ENCODE assay signal across 19 mouse cellular contexts in the genomic region with DNA sequence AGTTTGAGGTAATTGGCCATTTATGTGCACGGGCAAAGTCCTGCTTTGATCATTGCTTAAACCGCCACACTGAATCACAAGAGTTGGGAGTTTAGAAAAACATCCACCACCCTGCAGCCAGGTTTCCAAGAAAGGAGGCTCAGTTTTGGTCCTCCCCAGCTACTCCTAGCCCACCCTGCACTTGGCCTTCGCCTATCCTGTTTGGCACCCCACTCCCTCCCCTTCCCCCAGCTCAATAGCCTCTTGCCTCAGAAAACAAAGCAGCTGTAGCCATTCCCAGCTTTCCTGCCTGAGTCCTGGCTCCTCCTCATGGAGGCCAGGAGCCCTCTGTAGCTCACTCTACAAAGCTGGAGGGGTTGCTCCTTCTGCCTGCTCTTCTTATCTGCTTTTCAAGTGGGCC. TPM values are rescaled to one million over a fixed set of nuclear protein-coding genes. Genes with fewer than 3 reads are reported as not detected.
A peak's percentile ranks its signal among the peaks of the same experiment; 100 is the strongest.
DNase-seq lines count a peak whose midpoint lies in the region; ATAC-seq and TF ChIP-seq lines count a peak whose summit lies in the region.
"Had no signal": no experiment of that assay in that cellular context is flagged by ENCODE, and none has a peak within 500 bp of the region (broad histone marks: within the 10 kb centered on the region; RNA-seq: fewer than 3 reads in every experiment).

No protein-coding gene starts in this region.

- ATAC-seq in forebrain, embryonic 15.5 days (replicated peaks), result peak; percentile 48; the same call in 1 of the 2 replicates
- no peak for ATAC-seq in forebrain, embryonic 12.5 days (ENCODE audit: low FRiP score)
- ATAC-seq: activated CD4-positive, CD25-positive, alpha-beta regulatory T cell, adult 4 months; inflammation-experienced regulatory T-cells, adult 6 months; intestine, postnatal 0 days; Patski had no signal

- no peak overlapping the region; the same call in 1 of the 2 replicates for H3K27ac ChIP-seq in forebrain, embryonic 15.5 days (replicated peaks)
- H3K27ac ChIP-seq in forebrain, embryonic 12.5 days, result no peak overlapping the region
- H3K27ac ChIP-seq in layer of hippocampus, adult 2 months, result peak overlapping the region; percentile 79; the same call in 1 of the 2 replicates
- H3K27ac ChIP-seq: heart, embryonic 15.5 days; hindbrain, embryonic 15.5 days had no signal

- WGBS in forebrain, embryonic 15.5 days, result 43% methylated on average over 3 of the region's 3 CpGs
- 49% methylated on average over 3 of the region's 3 CpGs for WGBS in forebrain, embryonic 12.5 days

- H3K9me3 ChIP-seq in forebrain, embryonic 15.5 days, result no peaks in the 10 kb centered on the region
- H3K9me3 ChIP-seq in forebrain, embryonic 12.5 days, result no peaks in the 10 kb centered on the region
- H3K9me3 ChIP-seq: heart, embryonic 15.5 days; hindbrain, embryonic 15.5 days had no signal

- no peak for DNase-seq in layer of hippocampus, adult 2 months (ENCODE audit: low spot score in 2 of 2)
- DNase-seq in layer of hippocampus, adult 8-10 months (ENCODE audit: low spot score in 2 of 2), result no peak
- DNase-seq in right cerebral cortex, postnatal 4 days, result peak; percentile 12
- DNase-seq in right cerebral cortex, adult 2 months (ENCODE audit: low spot score in 2 of 2), result no peak
- DNase-seq in thymus, postnatal 10 days (ENCODE audit: low spot score in 2 of 2), result no peak
- DNase-seq: adrenal gland, postnatal 14 days; cerebellum, adult 18-20 months; cerebellum, adult 9-11 months; cerebellum, postnatal 36 days; gastrocnemius, postnatal 14 days; heart, postnatal 36 days had no signal

- H3K27me3 ChIP-seq in forebrain, embryonic 15.5 days, result no peaks in the 10 kb centered on the region
- no peaks in the 10 kb centered on the region for H3K27me3 ChIP-seq in forebrain, embryonic 12.5 days
- H3K27me3 ChIP-seq: heart, embryonic 15.5 days; hindbrain, embryonic 15.5 days; Patski had no signal

- H3K4me3 ChIP-seq in forebrain, embryonic 15.5 days, result no peak overlapping the region
- no peak overlapping the region for H3K4me3 ChIP-seq in forebrain, embryonic 12.5 days (replicated peaks)
- no peak overlapping the region for H3K4me3 ChIP-seq in layer of hippocampus, adult 2 months
- H3K4me3 ChIP-seq: heart, embryonic 15.5 days; hindbrain, embryonic 15.5 days had no signal

- H3K4me2 ChIP-seq in forebrain, embryonic 15.5 days (replicated peaks), result no peak overlapping the region
- no peak overlapping the region for H3K4me2 ChIP-seq in forebrain, embryonic 12.5 days
- H3K4me2 ChIP-seq: heart, embryonic 15.5 days; hindbrain, embryonic 15.5 days had no signal

- H3K9ac ChIP-seq in forebrain, embryonic 15.5 days (replicated peaks), result no peak overlapping the region
- H3K9ac ChIP-seq in forebrain, embryonic 12.5 days, result no peak overlapping the region
- H3K9ac ChIP-seq: heart, embryonic 15.5 days; hindbrain, embryonic 15.5 days had no signal

- TF ChIP-seq CTCF in layer of hippocampus, adult 2 months (conservative IDR thresholded peaks at IDR 0.05), result no peak

- H3K4me1 ChIP-seq in forebrain, embryonic 15.5 days, result 0 out of 2 replicates have a peak, but pooled peaks cover 3% of the 10 kb centered on the region
- peaks cover 2% of the 10 kb centered on the region; the same call in 1 of the 2 replicates for H3K4me1 ChIP-seq in forebrain, embryonic 12.5 days
- H3K4me1 ChIP-seq: heart, embryonic 15.5 days; hindbrain, embryonic 15.5 days had no signal

- no peaks in the 10 kb centered on the region for H3K36me3 ChIP-seq in forebrain, embryonic 15.5 days
- no peaks in the 10 kb centered on the region for H3K36me3 ChIP-seq in forebrain, embryonic 12.5 days (replicated peaks)
- H3K36me3 ChIP-seq: heart, embryonic 15.5 days; hindbrain, embryonic 15.5 days had no signal

RNA-seq across cellular contexts. Expression of gene Fam136a, which starts 37.1 kb away (rescaled TPM):
- polyA plus RNA-seq in forebrain, embryonic 15.5 days (2015; fragmentation: Nextera tagmentation; extraction: Ambion mirVana), result 119 and 123 TPM in 2 replicates
- polyA plus RNA-seq in forebrain, embryonic 12.5 days (2016; fragmentation: Nextera tagmentation; extraction: Ambion mirVana), result 118 and 131 TPM in 2 replicates
- 10 to 100 TPM; 27.0 to 30.0 TPM for total RNA-seq in layer of hippocampus, adult 2 months (2021)
- total RNA-seq in layer of hippocampus, adult 8-10 months (2022), result 10 to 100 TPM; 24.4 to 27.8 (median 27.3) TPM

RNA-seq across cellular contexts. Expression of gene Snrpg, which starts 42.7 kb away (rescaled TPM):
- 510 and 573 TPM in 2 replicates for polyA plus RNA-seq in forebrain, embryonic 15.5 days (2015; fragmentation: Nextera tagmentation; extraction: Ambion mirVana)
- 641 and 720 TPM in 2 replicates for polyA plus RNA-seq in forebrain, embryonic 12.5 days (2016; fragmentation: Nextera tagmentation; extraction: Ambion mirVana)
- 10 to 100 TPM; 75.3 to 88.0 TPM for total RNA-seq in layer of hippocampus, adult 2 months (2021)
- total RNA-seq in layer of hippocampus, adult 8-10 months (2022), result 10 to 100 TPM; 44.1 to 77.4 (median 71.6) TPM
